Mouse (Mus musculus) limb, embryonic 13.5 days (tissue): ENCODE results near the gene Borcs5. TPM values are rescaled to one million over a fixed set of nuclear protein-coding genes. Genes with fewer than 3 reads are reported as not detected.

Source experiments
- ATAC-seq: fragments of 200-750 bp; cut with Nextera tagmentation; 2 replicates; pipeline ENCODE4 v1.8.0; 2017; ENCODE audit warnings: low read depth, moderate number of reproducible peaks, moderate TSS enrichment; ENCODE audit not compliant: low FRiP score
- H3K27ac ChIP-seq: fragments of 300-500 bp; sonication (generic); 2 replicates; pipeline ENCODE4 v1.5.1; 2015; ENCODE audit warnings: inconsistent platforms, mild to moderate bottlenecking, moderate library complexity
- H3K27me3 ChIP-seq: fragments of 300-500 bp; sonication (generic); 2 replicates; pipeline ENCODE4 v1.6.1; 2015; ENCODE audit warnings: mild to moderate bottlenecking, inconsistent platforms
- H3K36me3 ChIP-seq: fragments of 300-500 bp; sonication (generic); 2 replicates; pipeline ENCODE4 v1.6.1; 2015; ENCODE audit warnings: inconsistent platforms, mild to moderate bottlenecking, moderate library complexity
- H3K4me1 ChIP-seq: fragments of 300-500 bp; sonication (generic); 2 replicates; pipeline ENCODE4 v1.6.1; 2015; ENCODE audit warnings: inconsistent platforms
- H3K4me2 ChIP-seq: fragments of 300-500 bp; sonication (generic); replicated peaks from 2 replicates; pipeline ENCODE4 v1.6.1; 2015; ENCODE audit warnings: inconsistent platforms, mild to moderate bottlenecking, moderate library complexity
- H3K4me3 ChIP-seq: fragments of 300-500 bp; sonication (generic); 2 replicates; pipeline ENCODE4 v1.5.1; 2015; ENCODE audit warnings: moderate library complexity, mild to moderate bottlenecking, inconsistent platforms
- H3K9ac ChIP-seq: fragments of 300-500 bp; sonication (generic); 2 replicates; pipeline ENCODE4 v1.6.1; 2015; ENCODE audit warnings: mild to moderate bottlenecking, inconsistent platforms
- H3K9me3 ChIP-seq: fragments of 300-500 bp; sonication (generic); 2 replicates; pipeline ENCODE4 v1.6.1; 2016; ENCODE audit warnings: inconsistent platforms
- WGBS: fragments of 180-500 bp; shearing (Covaris S2); methylation state at CpG from one replicate; pipeline ENCODE4 v1.1.7; 2015; 5-methylcytosine and 5-hydroxymethylcytosine counted together
- polyA plus RNA-seq: library from polyadenylated mRNA; unstranded; fragments of >200 nt; fragmentation: Nextera tagmentation; extraction: Ambion mirVana; gene quantifications from 2 replicates; pipeline ENCODE4 v1.2.1, GENCODE M21; 2015

The Borcs5 gene
- polyA plus RNA-seq, 1 experiment from 2014 or later = 21.5 TPM

DNA sequence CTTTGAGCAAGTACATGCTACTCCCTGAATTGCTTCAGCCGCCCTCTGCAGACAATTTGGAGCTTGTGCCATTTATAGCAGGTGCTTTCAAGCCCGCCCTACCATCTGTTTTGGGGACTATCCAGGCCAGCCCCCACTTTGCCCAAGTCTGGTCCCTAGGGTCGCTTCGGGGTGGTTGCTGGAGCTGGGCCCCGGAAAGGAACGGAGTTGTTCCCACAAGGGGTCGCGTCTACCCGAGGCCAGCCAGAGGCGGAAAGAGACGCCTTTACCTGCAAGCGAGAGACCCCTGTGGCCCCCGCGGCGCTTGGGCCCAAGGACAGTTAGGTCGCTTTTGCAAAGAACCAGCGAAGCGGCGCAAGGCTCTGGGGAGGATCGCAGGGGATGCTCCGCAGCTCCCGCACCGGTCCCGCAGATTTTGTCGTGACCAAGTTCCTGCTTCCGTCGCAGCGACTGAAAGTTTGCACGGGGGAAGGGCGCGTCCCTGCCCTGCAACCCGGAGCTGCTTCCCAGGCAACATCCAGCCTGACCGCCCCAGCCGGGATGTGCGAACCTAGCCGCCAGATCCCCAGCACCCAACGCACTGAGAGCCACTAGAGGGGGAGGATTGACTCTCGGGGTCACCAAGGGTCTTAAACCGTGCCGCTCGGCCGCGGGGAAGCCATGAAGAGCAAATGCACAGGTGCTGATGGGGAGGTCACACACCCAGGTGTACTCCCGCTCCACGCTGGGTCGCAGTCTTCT is 7.2 kb upstream of the Borcs5 start, which contains the start of gene Mansc1:
Gene Mansc1, minus strand, starts transcription at position 542 of the 741 bp plus-strand sequence.
- Histone ChIP-seq H3K27ac (no peak within 1 kb of the TSS), H3K9ac (peak within 1 kb of the TSS; percentile 69), H3K36me3 (no peaks in the 10 kb centered on the region), H3K27me3 (peaks cover 34% of the 10 kb centered on the region), H3K4me3 (peak within 1 kb of the TSS; percentile 58), H3K9me3 (no peaks in the 10 kb centered on the region), H3K4me1 (peaks cover 18% of the 10 kb centered on the region), H3K4me2 (peak within 1 kb of the TSS; percentile 94)
- WGBS = 2% methylated on average over 46 of the region's 46 CpGs
- no peak; the same call in 1 of the 2 replicates for ATAC-seq

- Histone ChIP-seq H3K27me3 (peaks cover 34% of the 10 kb centered on the region), H3K4me2 (peak overlapping the region; percentile 94), H3K4me1 (peaks cover 18% of the 10 kb centered on the region), H3K9ac (no peak overlapping the region), H3K9me3 (no peaks in the 10 kb centered on the region), H3K4me3 (peak overlapping the region; percentile 58), H3K27ac (no peak overlapping the region), H3K36me3 (no peaks in the 10 kb centered on the region)
- ATAC-seq = no peak
- 41% methylated on average over 5 of the region's 5 CpGs for WGBS
Observed at GRCm38 (mm10) chr6:134632756-134633155, 6.6 kb upstream of the Borcs5 start.

GRCm38 (mm10) chr6:134633553-134633952 is 5.8 kb upstream of the Borcs5 start:
- peaks cover 18% of the 10 kb centered on the region for H3K4me1 ChIP-seq
- H3K4me2 ChIP-seq = no peak overlapping the region
- 79% methylated on average over 8 of the region's 8 CpGs for WGBS
- no peak overlapping the region for H3K9ac ChIP-seq
- no peaks in the 10 kb centered on the region for H3K36me3 ChIP-seq
- H3K4me3 ChIP-seq = no peak overlapping the region
- ATAC-seq = no peak
- H3K27me3 ChIP-seq = peaks cover 34% of the 10 kb centered on the region
- H3K9me3 ChIP-seq = no peaks in the 10 kb centered on the region
- H3K27ac ChIP-seq = no peak overlapping the region

GRCm38 (mm10) chr6:134636476-134636875 is 2.8 kb upstream of the Borcs5 start:
- H3K4me3 ChIP-seq = no peak overlapping the region
- no peaks in the 10 kb centered on the region for H3K36me3 ChIP-seq
- H3K9ac ChIP-seq = no peak overlapping the region
- WGBS = 47% methylated on average over 4 of the region's 4 CpGs
- peaks cover 22% of the 10 kb centered on the region for H3K27me3 ChIP-seq
- no peak for ATAC-seq
- peaks cover 13% of the 10 kb centered on the region for H3K4me1 ChIP-seq
- H3K27ac ChIP-seq = no peak overlapping the region
- no peak overlapping the region for H3K4me2 ChIP-seq
- no peaks in the 10 kb centered on the region for H3K9me3 ChIP-seq

DNA sequence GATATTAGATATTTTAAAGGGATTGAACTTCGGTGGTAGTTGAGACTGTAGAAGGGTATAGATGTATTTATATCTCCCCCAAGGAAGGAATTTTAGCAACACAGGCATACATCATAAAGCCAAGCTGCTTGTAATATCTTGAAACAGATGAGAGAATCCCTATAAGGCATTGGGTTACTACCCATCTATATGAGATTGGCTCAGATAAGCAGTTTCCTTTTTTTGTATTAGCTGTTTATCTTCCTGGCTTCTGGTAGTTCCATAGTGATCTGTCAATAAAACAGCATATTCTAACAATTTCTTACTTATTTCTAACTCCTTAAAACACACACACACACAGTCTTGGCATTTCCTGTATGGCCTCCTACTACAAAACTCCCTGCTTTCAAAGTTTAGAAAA is 590 bp downstream of the Borcs5 start:
- no peaks in the 10 kb centered on the region; the same call in 1 of the 2 replicates for H3K36me3 ChIP-seq
- no peak overlapping the region for H3K4me3 ChIP-seq
- H3K27ac ChIP-seq = no peak overlapping the region
- ATAC-seq = no peak
- no peak overlapping the region for H3K4me2 ChIP-seq
- 80% methylated on average over 1 of the region's 1 CpGs for WGBS
- no peaks in the 10 kb centered on the region for H3K9me3 ChIP-seq
- no peaks in the 10 kb centered on the region for H3K27me3 ChIP-seq
- no peak overlapping the region for H3K9ac ChIP-seq
- H3K4me1 ChIP-seq = peaks cover 10% of the 10 kb centered on the region; the same call in 1 of the 2 replicates

DNA sequence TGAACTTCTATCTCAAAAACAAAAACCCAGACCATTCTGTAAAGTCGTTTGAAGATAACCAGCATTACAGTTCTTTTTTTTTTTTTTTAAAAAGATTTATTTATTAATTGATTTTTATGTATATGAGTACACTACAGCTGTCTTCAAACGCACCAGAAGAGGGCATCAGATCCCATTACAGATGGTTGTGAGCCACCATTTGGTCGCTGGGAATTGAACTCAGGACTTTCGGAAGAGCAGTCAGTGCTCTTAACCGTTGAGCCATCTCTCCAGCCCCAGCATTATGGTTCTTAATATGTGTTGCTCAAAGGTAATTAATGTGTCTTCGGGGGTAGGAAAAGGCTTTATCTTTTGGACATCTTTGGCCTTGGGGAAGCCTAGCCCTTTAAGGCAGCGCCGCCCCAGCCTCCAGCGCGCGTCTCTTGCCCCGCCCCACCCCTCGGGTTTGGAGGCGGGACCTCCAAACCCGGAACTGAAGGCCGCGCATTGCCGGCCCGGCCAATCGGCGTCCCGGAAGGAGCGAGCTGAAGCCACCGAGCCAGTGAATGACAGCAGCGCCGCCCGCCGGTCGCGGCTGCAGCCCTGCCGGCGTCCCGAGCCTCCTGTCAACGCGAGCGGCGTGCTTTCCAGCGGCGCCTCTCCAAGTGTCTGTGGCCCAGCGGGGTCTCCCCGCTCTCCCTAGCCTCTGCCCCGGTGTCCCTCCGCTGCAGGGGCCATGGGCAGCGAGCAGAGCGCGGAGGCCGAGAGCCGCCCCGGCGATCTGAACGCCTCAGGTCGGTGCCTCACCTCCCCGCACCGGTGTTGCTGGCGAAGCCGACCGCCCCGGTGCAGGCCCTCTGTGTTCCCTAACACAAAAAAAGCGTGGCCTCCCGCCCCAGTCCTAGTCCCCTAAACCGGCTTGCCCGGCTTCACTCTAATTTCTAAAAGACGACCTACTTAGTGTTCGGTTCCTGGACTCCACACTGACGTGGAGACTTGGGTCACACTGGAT is 1.5 kb downstream of the Borcs5 start:
- H3K27ac ChIP-seq = no peak overlapping the region
- 2% methylated on average over 64 of the region's 65 CpGs for WGBS
- no peaks in the 10 kb centered on the region for H3K9me3 ChIP-seq
- H3K27me3 ChIP-seq = no peaks in the 10 kb centered on the region
- H3K36me3 ChIP-seq = peaks cover 5% of the 10 kb centered on the region
- ATAC-seq = peak; percentile 99
- H3K9ac ChIP-seq = peak overlapping the region; percentile 88
- peak overlapping the region; percentile 88 for H3K4me3 ChIP-seq
- H3K4me2 ChIP-seq = peak overlapping the region; percentile 70
- peaks cover 10% of the 10 kb centered on the region; the same call in 1 of the 2 replicates for H3K4me1 ChIP-seq

- peak overlapping the region; percentile 88 for H3K9ac ChIP-seq
- 72% methylated on average over 9 of the region's 9 CpGs for WGBS
- H3K9me3 ChIP-seq = no peaks in the 10 kb centered on the region
- H3K4me2 ChIP-seq = peak overlapping the region; percentile 70
- H3K36me3 ChIP-seq = peaks cover 5% of the 10 kb centered on the region
- ATAC-seq = no peak
- no peak overlapping the region for H3K27ac ChIP-seq
- no peaks in the 10 kb centered on the region for H3K27me3 ChIP-seq
- H3K4me1 ChIP-seq = peaks cover 10% of the 10 kb centered on the region; the same call in 1 of the 2 replicates
- H3K4me3 ChIP-seq = peak overlapping the region; percentile 88
Observed at GRCm38 (mm10) chr6:134641738-134642446, 2.6 kb downstream of the Borcs5 start.

GRCm38 (mm10) chr6:134643296-134643695 is 4.0 kb downstream of the Borcs5 start:
- Histone ChIP-seq H3K9ac (no peak overlapping the region), H3K4me2 (no peak overlapping the region), H3K9me3 (no peaks in the 10 kb centered on the region), H3K4me3 (no peak overlapping the region), H3K4me1 (peaks cover 18% of the 10 kb centered on the region), H3K27ac (no peak overlapping the region), H3K27me3 (no peaks in the 10 kb centered on the region), H3K36me3 (peaks cover 5% of the 10 kb centered on the region)
- ATAC-seq = no peak
- WGBS = 92% methylated on average over 5 of the region's 5 CpGs

DNA sequence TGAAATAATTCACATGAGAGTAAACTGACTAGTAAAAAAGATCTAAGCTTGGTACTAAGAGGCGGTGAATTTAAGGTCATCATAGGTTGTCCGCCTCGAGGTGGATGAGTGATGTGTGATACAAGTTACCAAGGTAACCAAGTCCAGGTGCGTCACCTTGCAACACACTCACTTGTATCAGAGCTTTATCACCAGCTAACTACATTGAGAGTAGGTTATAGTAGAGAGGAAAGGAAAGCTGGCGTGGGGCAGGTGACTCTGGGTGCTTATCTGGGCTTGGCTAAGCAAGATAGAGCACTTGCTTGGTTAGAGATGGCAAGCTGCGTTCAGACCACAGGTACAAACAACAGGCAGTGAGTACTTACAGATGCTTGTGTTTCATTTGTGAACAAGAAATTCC is 7.5 kb downstream of the Borcs5 start:
- Histone ChIP-seq H3K27ac (no peak overlapping the region), H3K27me3 (no peaks in the 10 kb centered on the region), H3K4me2 (no peak overlapping the region), H3K4me1 (peaks cover 16% of the 10 kb centered on the region), H3K9ac (no peak overlapping the region), H3K4me3 (no peak overlapping the region), H3K36me3 (peaks cover 5% of the 10 kb centered on the region), H3K9me3 (no peaks in the 10 kb centered on the region)
- WGBS = 90% methylated on average over 6 of the region's 6 CpGs
- no peak for ATAC-seq

DNA sequence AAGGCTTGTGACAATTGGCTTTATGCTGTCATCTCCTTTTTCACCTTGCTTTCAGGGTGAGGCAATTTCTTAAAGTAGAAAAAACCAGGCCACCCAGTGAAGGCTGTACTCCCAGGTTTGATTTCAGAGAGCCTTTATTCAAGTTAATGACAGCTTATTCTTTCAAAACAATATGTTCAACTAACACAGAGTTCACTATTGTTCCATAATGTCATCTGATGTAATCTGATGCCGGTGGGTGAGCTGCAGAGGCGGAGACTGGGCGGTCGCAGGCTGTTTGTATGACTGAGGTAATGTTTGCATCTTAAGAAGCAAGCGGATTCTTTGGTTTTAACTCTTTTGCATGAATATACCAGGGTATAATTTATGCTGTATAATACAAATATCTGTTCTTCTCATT is 8.3 kb downstream of the Borcs5 start:
- WGBS = 29% methylated on average over 5 of the region's 5 CpGs
- no peak for ATAC-seq
- H3K4me2 ChIP-seq = no peak overlapping the region
- H3K36me3 ChIP-seq = peaks cover 5% of the 10 kb centered on the region
- no peak overlapping the region for H3K9ac ChIP-seq
- H3K4me1 ChIP-seq = peaks cover 11% of the 10 kb centered on the region
- H3K4me3 ChIP-seq = no peak overlapping the region
- H3K9me3 ChIP-seq = no peaks in the 10 kb centered on the region
- no peaks in the 10 kb centered on the region for H3K27me3 ChIP-seq
- no peak overlapping the region; the same call in 1 of the 2 replicates for H3K27ac ChIP-seq

DNA sequence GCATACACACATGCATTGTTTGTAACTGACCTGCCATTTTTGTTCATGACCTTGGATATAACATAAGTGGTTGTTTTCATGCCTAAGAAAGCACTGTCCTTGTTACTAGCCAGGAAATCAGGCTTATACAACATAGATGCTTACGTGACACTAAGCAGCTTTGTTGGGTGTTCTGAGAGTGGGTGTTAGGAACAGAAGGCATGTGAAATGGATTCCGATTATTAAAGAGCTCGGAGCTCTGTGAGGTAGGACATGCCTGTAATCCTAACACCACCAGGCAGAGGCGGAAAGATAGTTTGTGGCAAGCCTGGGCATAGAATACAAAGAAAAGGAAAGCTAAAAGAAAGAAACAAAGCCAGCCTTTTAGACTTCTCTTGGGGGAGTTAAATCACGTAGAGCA is 9.0 kb downstream of the Borcs5 start:
- Histone ChIP-seq H3K9ac (no peak overlapping the region), H3K27ac (no peak overlapping the region), H3K9me3 (no peaks in the 10 kb centered on the region), H3K4me2 (no peak overlapping the region), H3K36me3 (peaks cover 5% of the 10 kb centered on the region), H3K27me3 (no peaks in the 10 kb centered on the region), H3K4me1 (peaks cover 11% of the 10 kb centered on the region), H3K4me3 (no peak overlapping the region)
- 81% methylated on average over 5 of the region's 5 CpGs for WGBS
- no peak for ATAC-seq
